Mouse (Mus musculus): ENCODE data around the gene Atxn3.
"Not testable (repeated sequence)": the region's sequence is repeated elsewhere in the genome, so short reads cannot be mapped to it uniquely, and the experiment has no call there.

Gene Atxn3

GRCm38 (mm10) chr12:101958556-101958955 is 510 bp upstream of the Atxn3 start:
- no peak for DNase-seq (ENCODE audit: low spot score in 2 of 2)

DNA sequence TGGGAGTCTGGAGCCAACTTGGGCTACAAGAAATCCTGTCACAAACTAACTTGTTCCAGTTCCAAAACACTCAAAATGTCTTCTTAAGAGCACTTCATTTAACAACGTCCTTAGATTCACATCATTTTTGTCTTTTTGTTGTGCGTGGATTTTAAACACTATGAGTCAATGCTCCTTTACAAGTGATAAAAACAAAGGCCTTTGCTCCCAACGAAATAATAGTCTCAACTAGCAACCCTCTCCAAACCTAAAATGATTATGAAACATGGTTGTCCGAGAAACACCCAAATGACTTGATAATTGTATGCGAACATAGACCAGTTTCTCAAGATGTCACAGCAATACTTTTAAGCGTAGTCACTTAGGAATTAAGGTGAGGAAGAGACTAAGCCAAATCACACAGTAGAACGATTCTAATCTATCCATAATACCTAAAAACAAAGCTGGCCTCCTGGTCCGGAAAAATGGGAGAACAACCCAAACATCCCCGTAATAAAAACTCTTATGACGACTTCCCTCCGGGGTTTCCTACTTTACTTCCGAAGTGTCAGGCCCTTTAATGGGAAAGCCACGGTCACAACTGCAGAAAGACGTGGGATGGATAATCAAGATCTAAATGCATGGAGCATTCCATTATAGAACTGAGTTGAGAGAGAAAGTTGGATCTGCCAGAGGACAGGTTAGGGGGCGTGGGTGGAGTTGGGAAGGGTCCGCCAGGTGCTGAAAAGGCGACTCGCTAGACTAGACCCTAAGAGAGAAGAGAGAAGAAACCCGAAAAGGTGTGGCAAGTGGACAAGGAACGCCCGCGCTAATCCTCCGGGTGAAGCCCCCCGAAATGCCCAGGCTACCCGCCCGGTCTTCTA is 736 bp downstream of the Atxn3 start:
- peak in 1 of 2 experiments; percentile 36 for DNase-seq (ENCODE audit: low spot score in 2 of 2)

DNA sequence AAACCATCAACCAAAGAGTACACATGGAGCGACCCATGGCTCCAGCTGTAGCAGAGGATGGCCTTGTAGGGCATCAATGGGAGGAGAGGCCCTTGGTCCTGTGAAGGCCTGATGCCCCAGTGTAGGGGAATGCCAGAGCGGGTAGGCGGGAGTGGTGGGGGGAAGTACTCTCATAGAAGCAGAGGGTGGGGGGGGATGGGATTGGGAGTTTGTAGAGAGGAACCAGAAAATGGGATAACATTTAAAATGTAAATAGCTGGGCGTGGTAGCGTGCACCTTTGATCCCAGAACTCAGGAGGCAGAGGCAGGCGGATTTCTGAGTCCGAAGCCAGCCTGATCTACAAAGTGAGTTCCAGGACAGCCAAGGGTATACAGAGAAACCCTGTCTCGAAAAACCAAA is 2.2 kb downstream of the Atxn3 start:
- not testable (repeated sequence) for DNase-seq (ENCODE audit: low spot score in 2 of 2)

DNA sequence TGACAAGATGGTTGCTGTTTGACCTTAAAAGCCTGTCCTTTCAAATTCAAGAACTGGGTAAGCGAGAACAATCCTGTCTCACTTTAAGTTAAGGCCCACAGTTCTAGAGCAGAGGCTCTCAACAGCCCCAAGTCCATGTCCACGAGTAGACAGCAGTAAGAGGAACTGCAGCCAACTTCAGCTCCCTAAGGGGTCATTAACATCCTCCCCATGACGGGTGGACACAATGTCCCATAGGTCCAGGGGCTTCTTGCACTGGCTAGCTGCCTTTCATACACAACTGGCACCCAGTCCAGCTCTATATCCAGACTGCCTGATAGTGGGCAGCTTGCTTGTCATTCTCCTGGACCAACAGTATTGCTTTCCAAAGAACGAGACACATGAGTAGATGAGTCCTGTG is 9.2 kb downstream of the Atxn3 start:
- DNase-seq (ENCODE audit: low spot score in 2 of 2) = no peak

GRCm38 (mm10) chr12:101947986-101948385 is 10.1 kb downstream of the Atxn3 start:
- no peak for DNase-seq (ENCODE audit: low spot score in 2 of 2)

DNA sequence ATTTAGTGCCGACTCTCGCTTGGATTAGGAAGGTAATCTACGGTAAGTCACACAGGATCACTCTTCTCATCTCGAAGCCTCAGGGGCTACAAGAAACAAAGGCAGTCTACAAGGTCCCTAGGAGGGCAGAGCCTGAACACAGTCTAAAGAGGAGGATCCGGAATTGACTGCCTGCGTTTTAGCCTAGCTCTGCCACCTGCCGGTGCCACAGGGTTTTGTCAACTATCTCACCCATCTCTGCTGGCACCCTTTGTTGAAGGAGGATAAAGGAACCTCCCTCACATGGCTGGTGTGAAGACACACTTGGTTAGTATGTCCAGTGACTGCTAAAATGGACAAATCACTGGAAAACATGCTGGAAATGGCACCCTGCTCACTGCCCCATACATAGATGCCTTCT is 20.5 kb downstream of the Atxn3 start:
- no peak for DNase-seq (ENCODE audit: low spot score in 2 of 2)

GRCm38 (mm10) chr12:101935223-101935622 is 22.8 kb downstream of the Atxn3 start:
- no peak for DNase-seq (ENCODE audit: low spot score in 2 of 2)

DNA sequence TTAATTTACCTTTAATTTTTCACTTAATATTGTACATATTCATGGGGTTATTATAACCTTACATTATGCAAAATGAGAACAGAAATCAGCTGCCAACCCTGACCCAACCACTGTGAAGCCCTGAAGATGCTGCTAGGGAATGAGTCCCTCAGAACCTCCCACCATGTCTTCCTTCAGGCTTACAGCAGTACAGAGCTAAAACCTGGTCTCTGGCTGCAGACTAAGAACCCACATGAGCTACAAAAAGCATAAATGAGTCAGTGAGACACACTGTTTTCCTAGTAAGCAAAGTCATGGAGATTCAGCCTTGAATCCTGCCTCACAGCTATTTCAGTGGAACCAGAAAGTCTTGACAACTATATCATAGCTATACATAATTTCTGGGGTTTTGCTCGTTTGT is 29.6 kb downstream of the Atxn3 start:
- DNase-seq (ENCODE audit: low spot score in 2 of 2) = no peak

DNA sequence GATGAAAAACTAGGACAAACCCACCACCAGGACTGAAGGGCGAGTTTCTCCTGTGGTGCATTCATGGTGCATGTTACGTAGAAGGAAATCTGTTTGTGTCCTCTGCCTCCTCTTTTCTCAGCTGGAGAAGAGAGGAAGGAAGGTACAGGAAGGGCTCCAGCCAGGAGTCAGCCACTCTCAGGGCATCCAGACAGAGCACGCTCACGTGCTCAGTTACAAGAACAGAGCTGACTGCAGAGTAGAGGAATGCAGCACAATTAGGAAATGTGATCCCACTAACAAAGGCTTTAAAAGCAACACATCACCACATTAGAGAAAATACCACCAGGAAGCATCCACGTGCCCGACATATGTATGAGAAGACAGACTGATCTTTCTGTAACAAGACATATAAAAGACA is 35.7 kb downstream of the Atxn3 start:
- DNase-seq (ENCODE audit: low spot score in 2 of 2) = no peak

DNA sequence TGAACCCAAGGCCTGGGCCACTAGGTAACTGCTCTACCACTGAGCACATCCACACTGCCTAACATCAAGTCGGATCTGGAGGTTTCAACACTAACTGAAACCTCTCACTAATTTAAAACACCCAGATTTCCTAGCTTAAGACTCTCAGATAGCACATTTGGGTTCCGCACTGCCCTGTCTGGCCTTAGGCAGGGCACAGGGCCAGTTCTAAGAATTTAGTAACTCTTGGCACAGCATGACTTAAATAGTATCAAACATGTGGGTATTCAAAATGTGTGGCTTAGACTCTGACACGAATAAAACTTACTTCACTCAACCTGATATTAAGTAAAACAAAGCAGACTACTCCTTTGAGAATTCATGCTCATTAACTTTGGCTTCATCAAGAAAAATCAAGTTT is 38.2 kb downstream of the Atxn3 start:
- no peak for DNase-seq (ENCODE audit: low spot score in 2 of 2)

GRCm38 (mm10) chr12:101917165-101917564 is 40.9 kb downstream of the Atxn3 start:
- no peak for DNase-seq (ENCODE audit: low spot score in 2 of 2)

DNA sequence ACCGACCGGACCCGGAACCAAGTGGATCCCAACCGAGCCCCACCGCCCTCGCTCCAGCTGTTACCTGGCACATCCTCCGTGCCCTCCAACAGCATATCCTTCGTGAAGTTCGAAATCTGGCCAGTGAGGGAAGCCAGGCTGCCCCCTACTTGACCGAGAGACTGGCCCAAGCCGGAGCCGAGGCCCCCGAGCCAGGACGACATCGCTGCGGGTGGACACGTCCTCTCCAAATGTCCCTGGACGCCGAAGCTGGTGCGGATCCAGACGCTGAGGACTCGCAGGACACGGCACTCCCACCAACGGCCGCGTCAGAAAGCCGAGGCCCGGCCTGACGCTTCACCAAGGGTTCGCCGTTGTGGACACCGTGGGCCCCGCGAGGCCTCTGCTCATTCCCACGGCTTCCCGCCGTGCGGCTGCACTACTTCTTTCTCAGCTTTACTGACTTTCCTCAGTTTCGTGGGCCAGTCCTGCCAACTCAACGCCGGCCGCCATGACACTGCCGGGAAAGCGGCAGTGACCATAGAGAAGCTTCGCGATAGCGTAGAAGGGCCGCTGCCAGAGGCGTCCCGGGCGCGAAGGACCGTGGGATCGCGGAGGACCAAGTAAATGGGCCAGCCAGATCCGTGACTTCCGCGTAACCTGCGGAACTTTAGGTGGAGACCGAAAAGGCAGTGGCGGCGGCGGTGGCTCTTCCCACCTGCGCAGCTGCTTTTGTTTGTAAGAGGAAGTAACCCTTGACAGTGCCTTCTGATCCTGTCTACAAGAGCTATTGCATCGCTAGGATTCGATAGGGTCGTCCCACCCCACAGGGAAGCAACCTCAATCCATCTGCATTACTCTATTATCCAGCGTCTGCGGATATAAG is 45.2 kb downstream of the Atxn3 start, which contains the start of gene Trip11:
Gene Trip11, minus strand, starts transcription at position 642 of the 865 bp plus-strand sequence.
- DNase-seq (ENCODE audit: low spot score in 2 of 2) = peak; percentile 94

GRCm38 (mm10) chr12:101911346-101911745 is 46.7 kb downstream of the Atxn3 start:
- DNase-seq (ENCODE audit: low spot score in 2 of 2) = no peak

- no peak for DNase-seq (ENCODE audit: low spot score in 2 of 2)
Observed at GRCm38 (mm10) chr12:101910360-101910759, 47.7 kb downstream of the Atxn3 start.

- DNase-seq (ENCODE audit: low spot score in 2 of 2) = no peak
Observed at GRCm38 (mm10) chr12:101905817-101906216, 52.2 kb downstream of the Atxn3 start.

- DNase-seq (ENCODE audit: low spot score in 2 of 2) = no peak
Observed at GRCm38 (mm10) chr12:101904906-101905305, 53.1 kb downstream of the Atxn3 start.

GRCm38 (mm10) chr12:101904170-101904569 is 53.9 kb downstream of the Atxn3 start:
- no peak for DNase-seq (ENCODE audit: low spot score in 2 of 2)

DNA sequence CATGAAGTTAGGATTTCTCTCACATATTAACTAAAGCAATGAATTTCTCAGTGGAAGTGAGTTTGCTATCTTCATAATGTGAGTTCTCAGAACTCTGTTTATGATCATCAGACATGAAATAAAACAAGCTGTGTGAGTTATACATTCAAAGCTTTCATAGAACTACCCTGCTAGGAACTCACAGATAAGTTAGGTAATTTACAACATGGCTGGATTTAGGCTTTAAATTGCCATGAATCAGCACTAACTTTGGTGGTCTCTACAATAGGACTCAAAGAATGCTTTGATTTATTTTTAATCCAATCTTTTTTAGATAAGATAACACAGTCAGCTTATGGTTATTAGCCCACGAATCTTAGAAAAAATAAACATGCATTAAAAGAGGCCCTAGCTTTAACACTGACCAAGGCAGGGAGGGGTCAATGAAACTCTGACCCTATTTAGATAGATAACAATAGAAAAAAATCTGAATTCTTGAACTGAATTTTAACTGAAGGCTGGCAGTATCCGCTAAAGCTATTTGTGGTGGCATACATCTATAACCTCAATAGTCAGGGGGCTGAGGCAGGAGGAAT is 58.3 kb downstream of the Atxn3 start:
- DNase-seq (ENCODE audit: low spot score in 2 of 2) = no peak

- no peak for DNase-seq (ENCODE audit: low spot score in 2 of 2)
Observed at GRCm38 (mm10) chr12:101898966-101899365, 59.1 kb downstream of the Atxn3 start.

GRCm38 (mm10) chr12:101897113-101897512 is 60.9 kb downstream of the Atxn3 start:
- DNase-seq (ENCODE audit: low spot score in 2 of 2) = no peak

DNA sequence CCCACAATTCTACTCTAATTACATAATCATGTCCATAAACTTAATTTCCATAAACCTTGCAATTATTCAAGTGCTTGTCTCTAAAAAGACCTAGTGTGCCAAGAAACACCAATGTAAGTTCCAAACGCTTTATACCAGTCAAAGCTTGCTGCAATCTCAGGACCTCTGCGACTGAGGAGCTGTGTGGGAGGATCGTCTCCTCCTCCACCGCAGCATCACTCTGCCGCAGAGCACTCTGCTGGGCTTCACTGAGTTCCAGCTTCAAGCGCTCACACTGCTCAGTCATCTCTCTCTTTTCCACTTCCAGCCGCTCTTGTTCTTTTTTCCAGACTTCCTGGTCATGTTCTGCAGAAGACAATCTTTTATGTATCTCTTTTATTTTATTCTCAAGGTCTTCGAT is 64.8 kb downstream of the Atxn3 start:
- no peak for DNase-seq (ENCODE audit: low spot score in 2 of 2)

DNA sequence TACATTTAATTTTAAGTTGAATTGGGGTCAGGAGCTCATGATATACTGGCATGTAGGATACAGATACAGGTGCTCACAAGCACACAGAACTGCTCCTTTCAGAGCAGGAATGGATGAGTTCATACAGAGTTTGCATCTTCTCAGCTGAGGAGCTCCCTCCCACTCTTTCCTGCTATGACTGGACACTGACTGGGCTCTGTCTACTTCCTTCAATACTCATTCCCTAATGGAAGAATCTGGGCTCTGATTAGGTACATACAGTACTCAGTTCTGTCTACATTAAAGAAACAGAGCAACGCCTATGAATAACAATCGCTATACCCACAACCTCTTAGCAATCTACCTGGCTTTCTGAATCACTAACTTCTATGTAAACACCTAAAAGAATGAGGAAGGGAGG is 65.2 kb downstream of the Atxn3 start:
- no peak for DNase-seq (ENCODE audit: low spot score in 2 of 2)

Measured in right cerebral cortex, postnatal 10 days (tissue).